Mouse (Mus musculus) sigmoid colon, adult 10 weeks (tissue): Measurements from ENCODE around the gene Tmprss11c. TPM values are rescaled to one million over a fixed set of nuclear protein-coding genes. Genes with fewer than 3 reads are reported as not detected.

Experiments
- polyA plus RNA-seq: library from polyadenylated mRNA; stranded (reverse); fragments of 350-450 nt; fragmentation: Illumina TruSeq; extraction: RNeasy Lipid Tissue Mini Kit (QIAGEN cat#74804); gene quantifications from one replicate; pipeline ENCODE4 v1.2.3, GENCODE M21; 2014; ENCODE audit warnings: low read depth, low replicate concordance

The Tmprss11c gene
- not detected for polyA plus RNA-seq

DNA sequence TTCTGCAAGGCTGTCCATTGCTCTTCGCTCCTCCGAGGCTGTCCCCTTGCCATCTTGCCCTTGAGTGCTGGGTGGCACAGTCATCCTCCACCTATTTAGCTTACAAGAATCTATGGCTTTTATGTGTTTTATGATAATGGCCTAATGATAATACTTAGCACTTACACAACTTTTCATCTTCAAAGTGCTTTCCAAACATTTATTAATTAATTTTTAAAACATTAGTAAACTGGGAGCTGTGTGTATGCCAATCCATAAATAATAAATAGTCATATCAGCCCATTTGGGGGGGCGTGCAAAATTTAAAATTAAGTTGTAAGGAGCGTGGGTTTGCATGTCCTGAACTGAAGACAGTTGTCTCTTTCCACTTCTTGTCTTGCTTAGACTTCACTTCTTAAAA, at the start of gene Tmprss11c:
Gene Tmprss11c (minus strand): TSS at position 101 of the 400 bp plus-strand sequence.

DNA sequence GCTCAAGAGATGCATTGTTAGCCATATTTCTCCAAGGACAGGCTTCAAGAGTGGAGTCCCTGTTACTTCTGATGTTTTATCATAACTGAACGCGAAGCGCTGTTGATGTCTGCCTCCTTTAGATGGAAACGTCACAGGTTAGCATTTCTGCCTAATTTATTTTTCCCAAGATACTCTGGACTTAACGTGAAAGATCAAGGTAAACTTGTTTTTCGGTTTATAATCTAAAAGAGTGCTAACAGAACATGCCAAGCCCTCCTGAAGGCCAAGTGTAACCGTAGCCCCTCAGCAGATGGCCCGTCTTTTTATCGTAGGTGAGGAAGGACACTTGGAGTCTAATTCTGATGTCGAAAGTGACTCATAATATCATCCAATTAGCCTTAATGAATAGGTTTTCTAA, 91.3 kb downstream of the Tmprss11c start, which contains the start of gene Gnrhr:
Gene Gnrhr (minus strand): TSS at position 101 of the 400 bp plus-strand sequence.

Other genes with a start within 250 kb of the Tmprss11c start
- gene Cenpc1, start 223.7 kb downstream of the Tmprss11c start, polyA plus RNA-seq, result 45.5 TPM
- 11.2 TPM for gene Stap1, start 217.6 kb downstream of the Tmprss11c start, polyA plus RNA-seq
- 34.8 TPM for gene Uba6, start 116.5 kb downstream of the Tmprss11c start, polyA plus RNA-seq
- gene Gnrhr, start 91.4 kb downstream of the Tmprss11c start, polyA plus RNA-seq, result not detected
- gene Tmprss11d, start 84.1 kb upstream of the Tmprss11c start, polyA plus RNA-seq, result not detected
- not detected for gene Tmprss11a, start 179.7 kb upstream of the Tmprss11c start, polyA plus RNA-seq
- gene Tmprss11g, start 229.3 kb upstream of the Tmprss11c start, polyA plus RNA-seq, result not detected